Mouse (Mus musculus) cerebellum, adult 18-20 months (tissue): ENCODE measurements around the gene Sptbn2.
"Not testable (repeated sequence)": the region's sequence is repeated elsewhere in the genome, so short reads cannot be mapped to it uniquely, and the experiment has no call there.

Experiments used
- DNase-seq, 2 experiments: peaks; one replicate each; pipeline ENCODE4 v3.0.0; 2021

The Sptbn2 gene

DNA sequence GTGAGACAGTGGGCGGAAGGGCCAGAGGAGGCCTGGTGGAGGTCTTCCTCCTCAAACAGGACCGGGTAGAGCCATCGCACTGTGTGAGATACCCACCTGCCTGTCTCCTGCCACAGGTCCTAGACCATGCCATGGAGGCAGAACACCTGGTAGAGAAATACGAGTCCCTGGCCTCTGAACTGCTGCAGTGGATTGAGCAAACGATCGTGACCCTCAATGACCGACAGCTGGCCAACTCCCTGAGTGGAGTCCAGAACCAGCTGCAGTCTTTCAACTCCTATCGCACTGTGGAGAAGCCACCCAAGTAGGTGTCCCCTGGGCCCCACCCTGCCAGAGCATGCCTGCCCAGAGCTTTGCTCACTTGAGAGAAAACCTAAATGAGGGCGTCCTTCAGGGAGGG lies 18.2 kb downstream of the Sptbn2 start:
- no peak for DNase-seq

GRCm38 (mm10) chr19:4733052-4733451 lies 22.1 kb downstream of the Sptbn2 start:
- DNase-seq, result no peak

GRCm38 (mm10) chr19:4737866-4738265 lies 26.9 kb downstream of the Sptbn2 start:
- DNase-seq, result no peak

DNA sequence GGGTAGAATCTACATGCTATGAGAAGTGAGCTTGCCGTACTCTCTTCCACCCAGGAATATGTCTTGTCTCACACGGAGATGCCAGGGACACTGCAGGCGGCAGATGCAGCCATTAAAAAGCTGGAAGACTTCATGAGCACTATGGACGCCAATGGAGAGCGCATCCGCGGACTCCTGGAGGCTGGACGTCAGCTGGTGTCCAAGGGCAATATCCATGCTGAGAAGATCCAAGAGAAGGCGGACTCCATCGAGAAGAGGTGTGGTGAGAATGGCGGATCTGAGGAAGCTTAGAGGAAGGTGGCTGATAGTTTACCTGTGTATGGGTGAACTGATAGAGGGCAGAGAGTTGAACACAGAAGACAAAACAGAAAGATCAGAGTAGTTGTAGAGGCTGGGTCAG lies 28.1 kb downstream of the Sptbn2 start:
- DNase-seq, result no peak

GRCm38 (mm10) chr19:4739762-4740161 lies 28.8 kb downstream of the Sptbn2 start:
- DNase-seq, result no peak

GRCm38 (mm10) chr19:4741482-4741881 lies 30.5 kb downstream of the Sptbn2 start:
- DNase-seq, result no peak

GRCm38 (mm10) chr19:4742229-4742628 lies 31.3 kb downstream of the Sptbn2 start:
- no peak for DNase-seq

DNA sequence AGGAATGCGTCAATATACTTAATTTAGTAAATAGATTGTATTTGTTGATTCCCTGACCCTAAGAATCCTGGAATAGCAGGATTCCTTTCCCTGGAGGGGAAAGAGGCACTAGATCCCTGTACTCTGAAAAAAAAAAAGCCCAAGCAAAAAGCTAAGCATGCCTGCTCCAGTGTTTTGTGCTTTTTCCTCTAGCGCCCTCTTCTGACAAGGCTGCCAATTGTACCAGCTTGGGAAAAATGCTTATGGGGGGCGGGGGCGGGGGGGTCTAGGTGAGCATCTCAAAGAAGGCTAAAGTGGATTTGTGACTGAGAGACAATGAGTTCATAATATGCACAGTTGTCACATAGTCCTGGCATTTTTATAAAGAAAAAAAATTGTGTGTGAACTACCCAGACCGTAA lies 32.6 kb downstream of the Sptbn2 start:
- peak in 1 of 2 experiments; percentile 55 for DNase-seq

DNA sequence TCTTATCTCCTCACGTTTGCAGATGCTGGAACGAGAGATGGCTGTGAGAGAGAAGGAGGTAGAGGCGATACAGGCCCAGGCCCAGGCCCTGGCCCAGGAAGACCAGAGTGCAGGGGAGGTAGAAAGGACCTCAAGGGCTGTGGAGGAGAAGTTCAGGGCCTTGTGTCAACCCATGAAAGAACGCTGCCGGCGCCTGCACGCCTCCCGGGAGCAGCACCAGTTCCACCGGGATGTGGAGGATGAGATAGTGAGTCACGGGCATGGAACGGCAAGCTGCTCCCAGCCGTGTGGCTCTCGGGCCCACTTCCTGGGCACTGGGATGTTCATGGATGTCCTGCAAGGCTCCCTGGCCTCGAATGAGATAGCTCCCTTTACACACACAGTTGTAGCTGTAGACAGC lies 33.1 kb downstream of the Sptbn2 start:
- DNase-seq, result no peak

DNA sequence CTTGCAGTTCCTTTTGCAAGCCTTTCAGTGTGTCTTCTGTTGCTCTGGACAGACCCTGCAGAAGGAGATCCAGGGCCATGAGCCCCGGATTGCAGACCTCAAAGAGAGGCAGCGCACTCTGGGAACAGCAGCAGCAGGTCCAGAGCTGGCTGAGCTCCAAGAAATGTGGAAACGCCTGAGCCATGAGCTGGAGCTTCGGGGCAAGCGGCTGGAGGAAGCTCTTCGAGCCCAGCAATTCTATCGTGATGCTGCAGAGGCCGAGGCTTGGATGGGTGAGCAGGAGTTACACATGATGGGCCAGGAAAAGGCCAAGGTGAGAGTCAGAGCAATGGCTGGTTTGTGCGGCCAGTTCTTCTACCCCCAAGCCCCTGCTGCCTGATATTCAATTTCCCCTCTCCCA lies 34.1 kb downstream of the Sptbn2 start:
- DNase-seq, result peak; percentile 63 to 65

DNA sequence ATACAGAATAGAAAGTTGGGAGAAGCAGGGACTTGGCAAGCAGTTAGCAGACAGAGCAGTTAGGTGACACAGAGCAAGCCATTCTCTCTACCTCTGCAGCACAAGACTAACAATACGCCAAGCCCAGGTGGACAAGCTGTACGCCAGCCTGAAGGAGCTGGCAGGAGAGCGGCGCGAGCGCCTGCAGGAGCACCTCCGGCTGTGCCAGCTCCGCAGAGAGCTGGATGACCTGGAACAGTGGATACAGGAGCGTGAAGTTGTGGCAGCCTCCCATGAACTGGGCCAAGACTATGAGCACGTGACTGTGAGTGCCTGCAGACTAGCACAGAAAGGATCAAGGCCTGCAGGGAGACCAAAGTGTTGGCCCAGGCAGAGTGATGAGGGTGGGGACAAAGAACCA lies 34.7 kb downstream of the Sptbn2 start:
- DNase-seq, result peak; percentile 71 to 74

DNA sequence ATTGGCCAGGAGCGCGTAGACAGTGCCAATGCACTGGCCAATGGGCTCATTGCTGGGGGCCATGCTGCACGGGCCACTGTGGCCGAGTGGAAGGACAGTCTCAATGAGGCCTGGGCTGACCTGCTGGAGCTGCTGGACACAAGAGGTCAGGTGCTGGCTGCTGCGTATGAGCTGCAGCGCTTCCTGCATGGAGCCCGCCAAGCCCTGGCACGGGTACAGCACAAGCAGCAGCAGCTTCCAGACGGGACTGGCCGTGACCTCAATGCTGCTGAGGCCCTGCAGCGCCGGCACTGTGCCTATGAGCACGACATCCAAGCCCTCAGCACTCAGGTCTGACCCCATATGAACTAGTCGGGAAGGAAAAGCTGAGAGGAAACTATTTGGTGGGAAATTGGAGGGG lies 35.6 kb downstream of the Sptbn2 start:
- peak; percentile 81 to 82 for DNase-seq

GRCm38 (mm10) chr19:4747631-4748312 lies 36.8 kb downstream of the Sptbn2 start:
- peak; percentile 61 to 65 for DNase-seq

DNA sequence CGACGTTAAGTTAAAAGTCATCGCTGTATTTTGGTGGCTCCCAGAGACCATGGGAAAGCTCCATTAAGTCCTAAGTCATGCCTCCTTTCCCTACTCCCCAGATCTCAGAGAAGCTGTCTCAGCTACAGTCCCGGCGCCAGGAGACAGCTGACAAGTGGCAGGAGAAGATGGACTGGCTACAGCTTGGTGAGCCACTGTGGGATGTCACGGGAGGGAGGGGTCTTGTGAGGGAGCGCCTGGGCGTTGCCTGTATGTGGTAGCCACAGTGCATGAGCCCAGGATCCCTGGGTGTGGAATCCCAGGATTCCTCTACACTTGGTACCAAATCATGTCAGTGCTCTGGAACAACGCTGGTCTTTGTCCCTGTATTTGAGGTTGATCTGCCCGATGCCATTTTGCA lies 37.5 kb downstream of the Sptbn2 start:
- no peak for DNase-seq

DNA sequence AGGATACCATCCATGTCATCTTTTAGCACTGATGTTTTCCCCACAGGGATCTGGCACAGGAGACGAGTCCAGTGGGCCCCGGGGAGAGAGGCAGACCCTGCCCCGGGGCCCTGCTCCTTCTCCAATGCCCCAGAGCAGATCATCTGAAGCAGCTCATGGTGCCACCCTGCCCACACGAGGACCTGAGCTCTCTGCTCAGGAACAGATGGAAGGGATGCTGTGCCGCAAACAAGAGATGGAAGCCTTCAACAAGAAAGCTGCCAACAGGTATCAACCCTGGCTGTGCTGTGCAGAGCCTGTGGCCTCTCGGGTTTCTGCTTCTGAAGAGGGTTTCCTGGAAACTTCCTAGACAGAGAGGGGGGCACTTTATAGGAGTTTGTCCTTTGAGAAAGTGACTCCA lies 39.0 kb downstream of the Sptbn2 start:
- peak; percentile 49 to 64 for DNase-seq

DNA sequence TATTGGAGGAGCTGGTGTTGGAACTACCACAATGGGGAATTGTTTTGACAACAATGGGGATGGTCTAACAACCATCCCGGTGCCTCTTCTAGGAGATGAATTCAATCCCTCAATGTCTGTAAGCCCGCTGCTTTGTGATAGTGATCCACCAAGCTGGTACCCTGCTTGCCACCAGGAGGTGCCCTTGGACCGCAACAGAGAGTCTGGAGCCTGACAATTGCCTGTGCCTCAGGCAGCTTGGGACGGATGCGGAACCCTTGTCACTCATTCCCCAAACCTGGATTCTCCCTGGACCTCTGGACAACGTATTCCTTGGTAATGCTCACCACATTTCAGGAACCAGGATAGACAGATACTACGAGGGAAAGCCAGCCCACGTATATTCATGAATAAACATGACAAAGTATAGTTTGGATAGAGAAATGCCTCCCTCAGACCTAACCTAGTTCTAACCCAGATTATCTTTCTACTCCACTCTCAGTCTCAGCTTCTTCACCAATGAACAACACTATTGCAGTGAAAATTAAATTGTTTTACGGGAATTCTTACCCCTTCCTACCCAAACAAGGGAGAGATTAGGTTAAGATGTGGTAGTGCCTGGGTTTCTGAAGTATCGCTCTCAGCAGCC lies 44.7 kb downstream of the Sptbn2 start:
- DNase-seq, result peak; percentile 93 to 95

- DNase-seq, result peak; percentile 96 to 99
Measured at GRCm38 (mm10) chr19:4756193-4756911, 45.4 kb downstream of the Sptbn2 start, which contains the start of gene Rbm4b. Gene Rbm4b (plus strand): TSS chr19:4756497.

DNA sequence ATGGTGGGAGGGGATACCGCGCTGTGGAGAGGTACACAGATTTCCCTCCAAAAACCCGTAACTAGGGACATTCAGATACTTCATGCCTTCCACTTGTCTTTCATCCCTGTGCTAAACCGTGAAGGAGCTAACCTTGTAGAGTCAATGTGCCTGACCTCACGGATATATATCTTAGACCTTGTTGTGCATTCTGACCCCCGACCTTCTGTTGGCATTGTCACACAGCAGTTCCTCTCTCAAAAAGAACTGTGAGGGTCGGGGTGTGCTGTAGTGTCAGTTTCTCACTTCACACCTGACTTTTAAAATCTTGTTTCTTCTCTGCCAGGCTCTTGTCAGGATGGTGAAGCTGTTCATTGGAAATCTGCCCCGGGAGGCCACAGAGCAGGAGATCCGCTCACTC lies 46.0 kb downstream of the Sptbn2 start:
- no peak for DNase-seq

DNA sequence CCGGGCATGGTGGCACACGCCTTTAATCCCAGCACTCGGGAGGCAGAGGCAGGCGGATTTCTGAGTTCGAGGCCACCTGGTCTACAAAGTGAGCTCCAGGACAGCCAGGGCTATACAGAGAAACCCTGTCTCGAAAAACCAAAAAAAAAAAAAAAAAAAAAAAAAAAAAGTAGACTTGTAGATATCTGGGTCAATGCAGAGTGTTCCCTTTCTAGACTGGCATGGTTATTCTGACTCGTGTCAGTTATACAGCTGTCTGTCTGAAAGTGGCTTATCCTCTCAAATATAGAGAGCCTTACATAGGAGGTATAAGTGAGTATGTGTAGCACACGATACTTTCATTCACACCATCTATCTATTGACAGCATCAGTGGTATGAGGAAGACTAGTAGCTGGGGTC lies 49.6 kb downstream of the Sptbn2 start:
- DNase-seq, result not testable (repeated sequence)

DNA sequence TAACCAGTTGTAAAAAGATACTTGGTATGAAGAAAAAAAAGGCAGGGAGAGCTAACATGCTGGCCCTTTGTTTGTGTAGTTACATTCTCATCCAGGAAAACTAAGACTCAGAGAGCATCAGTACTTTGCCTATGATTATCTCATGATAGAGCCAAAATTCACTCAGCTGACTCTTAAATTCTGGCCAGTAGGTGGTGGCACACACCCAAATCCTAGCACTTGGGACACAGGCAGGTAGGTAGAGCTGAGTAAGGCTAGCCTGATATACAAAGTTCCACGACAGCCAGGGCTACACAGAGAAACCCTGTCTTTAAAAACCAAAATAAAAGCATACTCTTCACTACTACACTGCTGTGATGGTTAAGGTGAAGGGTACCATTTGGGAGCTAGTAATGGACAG lies 51.9 kb downstream of the Sptbn2 start:
- peak; percentile 68 to 70 for DNase-seq

- no peak for DNase-seq
Measured at GRCm38 (mm10) chr19:4767507-4768148, 56.7 kb downstream of the Sptbn2 start.

DNA sequence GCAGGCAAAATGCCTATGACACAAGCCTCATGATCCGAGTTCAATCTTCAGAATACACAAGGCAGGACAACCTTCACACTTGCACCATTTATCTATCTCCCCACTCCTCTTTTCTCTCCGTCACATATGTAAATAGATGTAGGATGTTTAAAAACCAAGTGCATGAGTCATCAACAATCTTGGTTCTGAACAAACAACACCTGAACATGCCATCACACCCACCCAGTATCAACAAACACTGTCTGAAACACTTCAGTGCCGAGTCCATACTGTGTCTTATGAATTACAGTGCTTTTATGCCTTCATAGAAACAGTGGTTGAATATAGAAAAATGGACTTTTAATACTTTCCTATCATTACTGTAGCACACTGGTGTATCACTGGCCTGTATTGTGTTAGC lies 61.8 kb downstream of the Sptbn2 start:
- DNase-seq, result no peak

DNA sequence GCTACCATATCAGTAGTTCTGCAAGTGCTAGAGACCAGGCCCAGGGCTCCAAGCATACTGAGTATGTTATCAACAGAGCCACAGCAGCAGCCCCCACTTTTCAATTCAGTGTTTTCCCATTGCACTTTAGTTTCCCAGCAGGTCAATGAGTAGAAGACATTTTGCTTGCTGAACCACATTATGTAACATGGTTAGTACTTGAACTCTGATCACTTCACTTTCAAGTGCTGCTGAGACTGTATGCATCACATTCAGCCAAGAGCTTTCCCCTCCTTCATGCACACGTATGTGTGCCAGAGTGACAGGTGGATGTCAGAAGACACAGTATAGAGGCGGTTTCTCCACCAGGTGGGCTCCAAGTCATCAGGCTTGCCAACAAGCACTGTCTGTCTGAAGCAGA lies 71.9 kb downstream of the Sptbn2 start:
- no peak for DNase-seq

DNA sequence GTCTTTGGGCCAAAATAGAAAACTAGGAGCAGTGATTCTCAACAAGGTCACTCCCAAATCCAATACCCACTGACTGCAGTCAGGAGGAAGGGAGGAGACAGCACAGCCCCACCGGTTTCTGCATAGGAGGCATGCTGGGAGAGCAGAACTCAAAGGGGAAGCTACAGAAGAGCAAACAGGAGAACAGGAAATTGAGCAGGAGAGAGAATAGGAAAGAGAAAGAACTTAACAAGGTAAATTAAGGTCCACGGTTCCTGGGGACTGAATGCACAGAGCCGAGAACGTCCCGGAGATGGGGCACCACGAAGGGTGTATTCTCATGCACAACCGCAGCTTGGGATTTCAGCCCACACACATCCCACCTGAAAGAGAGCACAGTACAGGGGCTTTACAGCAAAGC lies 74.2 kb downstream of the Sptbn2 start:
- no peak for DNase-seq
